Mouse (Mus musculus): ENCODE measurements around the gene Naa11.

Naa11 gene

DNA sequence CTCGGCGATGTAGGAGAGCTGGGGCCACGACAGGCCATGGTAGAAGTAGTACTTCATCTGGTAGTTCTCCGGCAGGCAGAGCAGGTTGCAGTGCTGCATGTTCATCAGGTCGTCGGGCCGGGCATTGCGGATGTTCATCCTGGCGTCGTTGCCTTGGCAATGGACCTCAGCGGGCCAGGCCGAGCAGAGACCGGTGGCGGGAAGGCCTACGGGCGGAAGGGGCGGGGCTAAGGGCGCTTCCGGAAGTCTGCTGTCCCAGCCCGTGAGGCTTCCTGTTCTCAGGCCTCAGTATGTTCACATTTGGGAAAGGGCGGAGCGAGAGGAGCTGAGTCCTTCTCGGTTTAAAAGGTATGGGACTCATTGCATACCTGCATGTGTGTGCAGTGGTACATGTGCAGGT lies at the start of gene Naa11:
Gene Naa11 (minus strand): TSS at position 220 of the 400 bp plus-strand sequence.
- no peak for DNase-seq (ENCODE audit: low spot score in 2 of 2)

DNA sequence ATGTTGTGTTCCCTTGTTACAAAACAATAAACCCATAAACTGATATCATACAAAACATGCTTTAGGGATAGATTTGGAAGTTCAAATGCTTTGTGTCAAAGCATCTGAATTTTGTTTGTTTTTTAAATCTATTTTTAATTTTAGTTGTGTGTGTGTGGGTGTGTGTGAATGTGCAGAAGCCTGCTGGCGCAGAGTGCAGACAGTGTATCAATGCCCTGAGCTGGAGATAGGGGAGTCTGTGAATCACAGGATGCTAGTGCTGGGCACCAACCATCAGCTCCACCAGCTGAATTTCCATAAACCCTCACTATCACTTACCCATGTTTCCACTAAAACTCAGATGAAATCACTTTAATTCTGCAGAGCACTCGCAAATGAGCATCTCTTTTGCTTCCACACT lies 40.3 kb upstream of the Naa11 start:
- no peak for DNase-seq (ENCODE audit: low spot score in 2 of 2)

DNA sequence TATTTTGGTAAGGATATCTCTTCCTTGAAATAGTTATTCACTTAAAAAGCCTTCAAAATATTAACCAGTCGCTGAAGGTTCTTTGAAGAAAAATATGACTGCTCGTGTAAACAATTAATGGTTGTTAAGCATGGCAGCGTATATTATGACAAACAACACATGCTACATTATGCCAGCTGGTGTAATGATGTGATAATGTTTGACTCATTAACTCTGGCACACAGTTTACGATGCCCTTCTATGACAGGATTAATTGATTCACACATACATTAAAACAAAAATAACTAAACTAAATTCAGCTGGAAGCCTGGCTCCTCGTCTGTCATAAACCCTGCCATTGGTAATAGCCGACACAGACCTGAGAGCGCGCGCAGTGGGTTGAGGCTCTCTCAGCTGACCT lies 37.8 kb upstream of the Naa11 start:
- DNase-seq (ENCODE audit: low spot score in 2 of 2), result no peak

DNA sequence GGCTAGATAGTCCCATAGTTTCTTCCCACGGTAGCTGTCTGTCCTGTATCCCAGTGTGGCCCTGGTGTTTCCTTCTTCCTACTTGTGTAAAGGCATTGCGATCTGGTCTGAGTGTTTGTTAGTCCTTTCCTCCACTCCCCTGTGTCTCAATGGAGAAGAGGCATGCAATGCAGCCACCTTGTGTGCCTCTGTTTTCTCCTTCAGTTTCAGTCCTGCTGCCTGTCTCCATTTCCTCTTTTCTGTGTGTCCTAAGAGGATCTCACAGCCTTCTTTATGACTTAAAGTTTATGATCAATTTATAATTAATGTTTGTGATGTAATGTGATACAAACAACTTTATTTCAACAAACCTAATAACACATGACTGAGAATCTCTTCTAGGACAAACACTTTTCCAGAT lies 29.5 kb upstream of the Naa11 start:
- no peak for DNase-seq (ENCODE audit: low spot score in 2 of 2)

DNA sequence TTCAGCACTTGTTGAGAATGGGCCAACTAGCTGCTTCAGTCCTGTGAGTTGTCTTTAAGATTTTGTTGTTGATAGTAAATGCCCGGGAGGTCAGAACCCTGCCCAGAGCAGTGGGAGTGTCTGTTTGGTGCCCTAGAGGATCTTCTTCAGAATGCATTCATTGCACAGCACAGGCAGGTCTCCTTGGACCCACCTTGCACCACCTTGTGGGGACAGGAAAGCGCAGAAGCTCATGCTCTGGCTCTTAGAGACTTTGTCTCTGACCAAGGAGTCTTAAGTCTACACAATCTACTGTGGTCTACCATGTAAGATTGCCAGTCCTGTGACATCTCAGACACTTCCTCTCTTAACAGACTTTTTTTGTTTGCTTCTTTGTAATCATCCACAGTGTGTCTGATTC lies 25.0 kb upstream of the Naa11 start:
- no peak for DNase-seq (ENCODE audit: low spot score in 2 of 2)

GRCm38 (mm10) chr5:97415837-97416236 lies 23.7 kb upstream of the Naa11 start:
- DNase-seq (ENCODE audit: low spot score in 2 of 2), result no peak

- DNase-seq (ENCODE audit: low spot score in 2 of 2), result no peak
These were observed 21.5 kb upstream of the Naa11 start for GRCm38 (mm10) chr5:97413716-97414115.

GRCm38 (mm10) chr5:97410190-97410589 lies 18.0 kb upstream of the Naa11 start:
- DNase-seq (ENCODE audit: low spot score in 2 of 2), result no peak

GRCm38 (mm10) chr5:97409234-97409704 lies 17.1 kb upstream of the Naa11 start:
- no peak for DNase-seq (ENCODE audit: low spot score in 2 of 2)

GRCm38 (mm10) chr5:97401042-97401441 lies 8.9 kb upstream of the Naa11 start:
- no peak for DNase-seq (ENCODE audit: low spot score in 2 of 2)

GRCm38 (mm10) chr5:97397585-97397984 lies 5.4 kb upstream of the Naa11 start:
- no peak for DNase-seq (ENCODE audit: low spot score in 2 of 2)

DNA sequence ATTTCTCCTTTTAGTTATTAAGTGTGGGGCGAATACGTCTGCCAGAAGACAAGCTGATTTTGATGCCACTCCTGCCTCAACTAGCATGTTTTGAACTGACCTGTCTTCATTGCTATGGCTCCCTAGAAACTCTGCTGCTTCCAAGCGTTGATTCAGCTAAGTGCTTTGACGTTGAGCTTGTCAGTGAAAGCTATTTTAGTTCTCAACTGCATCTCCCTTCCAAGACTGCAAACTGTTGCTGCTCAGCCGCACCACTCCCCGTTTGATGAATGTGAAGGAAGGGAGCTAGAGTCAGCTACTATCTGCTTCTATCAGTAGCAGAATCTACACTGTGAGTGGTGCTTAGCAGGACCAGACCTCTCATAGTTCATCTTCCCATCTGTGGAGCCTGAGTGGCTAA lies 4.6 kb downstream of the Naa11 start:
- no peak for DNase-seq (ENCODE audit: low spot score in 2 of 2)

DNA sequence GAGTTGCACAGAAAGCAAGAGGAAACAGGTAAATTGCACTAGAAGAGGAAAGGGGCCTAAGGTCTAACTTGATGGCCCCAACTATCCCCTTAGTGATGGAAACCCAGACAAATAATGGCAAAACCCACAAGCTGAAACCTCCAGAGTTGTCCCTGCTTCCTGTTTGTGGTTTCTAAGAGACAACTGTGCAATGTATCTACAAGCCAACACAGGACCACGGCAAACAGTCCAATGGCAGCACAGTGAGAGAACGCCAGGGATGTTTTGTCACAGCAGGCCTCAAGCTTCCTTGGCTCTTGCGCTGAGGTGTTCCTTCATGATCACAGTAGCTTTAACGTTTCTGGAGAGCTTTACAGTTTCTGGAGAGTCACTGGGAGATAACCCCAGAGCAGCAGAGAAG lies 7.8 kb downstream of the Naa11 start:
- DNase-seq (ENCODE audit: low spot score in 2 of 2), result no peak

- DNase-seq (ENCODE audit: low spot score in 2 of 2), result no peak
These were observed 9.5 kb downstream of the Naa11 start for GRCm38 (mm10) chr5:97382548-97383222.

DNA sequence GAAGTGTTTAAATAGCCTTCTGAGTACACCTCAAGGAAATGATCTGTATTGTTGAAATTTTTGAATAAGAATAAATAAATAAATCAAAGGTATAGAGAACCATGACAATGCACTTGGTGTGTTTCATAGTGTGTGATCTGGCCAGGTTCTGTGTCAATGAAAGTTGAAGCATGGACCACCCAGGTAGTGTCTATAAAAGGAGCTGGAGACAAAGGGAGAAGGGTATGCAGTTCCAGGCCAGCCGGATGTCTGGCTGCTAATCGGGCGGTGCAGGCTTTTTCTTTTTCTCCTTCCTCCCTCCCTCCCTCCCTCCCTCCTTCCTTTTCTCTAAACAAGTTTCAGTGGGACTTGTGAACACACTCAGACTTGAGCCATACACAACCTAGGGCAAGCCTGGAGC lies 12.2 kb downstream of the Naa11 start:
- no peak for DNase-seq (ENCODE audit: low spot score in 2 of 2)

GRCm38 (mm10) chr5:97364781-97365180 lies 27.4 kb downstream of the Naa11 start:
- no peak for DNase-seq (ENCODE audit: low spot score in 2 of 2)

GRCm38 (mm10) chr5:97364252-97364651 lies 27.9 kb downstream of the Naa11 start:
- no peak for DNase-seq (ENCODE audit: low spot score in 2 of 2)

GRCm38 (mm10) chr5:97362539-97362938 lies 29.6 kb downstream of the Naa11 start:
- no peak for DNase-seq (ENCODE audit: low spot score in 2 of 2)

GRCm38 (mm10) chr5:97359104-97359503 lies 33.1 kb downstream of the Naa11 start:
- no peak for DNase-seq (ENCODE audit: low spot score in 2 of 2)

GRCm38 (mm10) chr5:97356135-97356534 lies 36.0 kb downstream of the Naa11 start:
- no peak for DNase-seq (ENCODE audit: low spot score in 2 of 2)

DNA sequence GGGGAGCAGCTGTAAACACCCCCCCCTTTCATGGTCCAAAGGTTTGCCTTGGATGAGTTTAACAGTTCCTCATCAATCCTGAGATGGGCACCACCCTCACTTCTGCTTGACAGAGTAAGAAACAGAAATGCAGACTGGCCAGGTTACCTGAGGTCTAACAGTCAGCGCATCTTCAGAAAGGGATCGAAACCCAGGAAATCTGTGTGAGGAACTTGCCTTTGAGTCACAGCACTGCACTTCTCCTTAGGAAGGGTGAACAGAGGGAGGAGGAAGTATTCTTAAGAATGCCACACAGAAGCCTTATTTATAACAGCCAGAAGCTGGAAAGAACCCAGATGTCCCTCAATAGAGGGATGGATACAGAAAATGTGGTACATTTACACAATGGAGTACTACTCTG lies 37.0 kb downstream of the Naa11 start:
- no peak for DNase-seq (ENCODE audit: low spot score in 2 of 2)

GRCm38 (mm10) chr5:97348760-97349159 lies 43.4 kb downstream of the Naa11 start:
- DNase-seq (ENCODE audit: low spot score in 2 of 2), result no peak

DNA sequence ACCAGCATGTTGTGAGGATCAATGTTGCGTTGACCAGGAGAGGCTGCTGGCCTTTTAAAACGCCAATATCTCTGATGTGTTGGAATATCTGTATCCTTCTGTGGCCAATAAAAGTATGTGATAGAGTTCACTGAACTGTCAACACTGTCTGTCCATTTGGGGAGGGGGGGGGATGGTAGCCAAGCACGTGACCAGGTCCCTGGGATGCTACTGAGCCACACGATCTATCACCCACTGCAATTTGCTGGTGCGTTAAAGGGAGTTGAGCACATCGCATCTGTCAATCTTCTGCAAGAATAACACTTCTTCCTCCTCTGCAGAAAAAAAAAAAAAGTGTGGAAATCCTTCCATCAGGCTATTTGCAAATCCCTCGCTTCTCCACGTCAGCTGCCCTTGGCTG lies 43.9 kb downstream of the Naa11 start:
- DNase-seq (ENCODE audit: low spot score in 2 of 2), result no peak

DNA sequence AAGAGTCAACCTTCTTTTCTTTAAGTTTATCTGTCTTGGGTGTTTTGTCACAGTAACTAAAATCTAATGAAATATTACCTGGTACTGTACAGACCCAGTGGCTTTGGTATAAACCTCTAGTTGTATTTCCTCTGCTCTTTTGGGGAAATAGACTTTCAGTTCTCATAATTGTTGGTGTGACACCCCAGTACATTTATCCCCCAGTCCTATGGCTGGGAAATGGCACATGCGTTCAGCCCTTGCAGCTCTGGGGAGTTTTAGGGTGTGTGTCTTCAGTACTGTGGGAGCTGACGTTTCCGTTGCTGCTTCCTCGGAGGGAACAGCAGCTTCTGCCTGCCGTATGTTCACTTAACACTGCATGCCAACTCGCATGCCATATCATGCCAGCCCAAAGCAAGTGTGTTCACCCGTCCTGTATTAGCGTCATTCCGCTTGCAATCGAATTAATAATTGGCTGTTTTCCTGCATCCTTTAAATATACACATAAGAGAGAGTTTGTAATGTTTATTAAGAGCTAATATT lies 46.4 kb downstream of the Naa11 start:
- no peak for DNase-seq (ENCODE audit: low spot score in 2 of 2)
